Mouse (Mus musculus) CH12.LX (cell line): Measurements from ENCODE around the gene Klhdc9.
A peak's percentile ranks its signal among the peaks of the same experiment; 100 is the strongest.

Experiments
- CTCF ChIP-seq, 2 experiments: IDR thresholded peaks in 1 of 2; conservative IDR thresholded peaks in 1 of 2; 2 replicates each; pipeline ENCODE4 v1.5.1; 2011 to 2012; ENCODE audit warnings: low read depth in 2 of 2, low read length in 2 of 2, improper control_type of control experiment in 1 of 2, inconsistent platforms in 1 of 2, mild to moderate bottlenecking in 1 of 2, moderate library complexity in 1 of 2
- EP300 ChIP-seq: IDR thresholded peaks from 2 replicates; pipeline ENCODE4 v1.6.1; 2011; ENCODE audit warnings: low read length, improper control_type of control experiment
- MEF2A ChIP-seq: IDR thresholded peaks from 2 replicates; pipeline ENCODE4 v1.6.1; 2014; ENCODE audit warnings: low read depth, mild to moderate bottlenecking, inconsistent platforms, low read length, improper control_type of control experiment, borderline replicate concordance
- NRF1 ChIP-seq: IDR thresholded peaks from 2 replicates; pipeline ENCODE4 v1.6.1; 2014; ENCODE audit warnings: low read depth, mild to moderate bottlenecking, inconsistent platforms, low read length, improper control_type of control experiment, moderate library complexity
- POLR2A ChIP-seq: IDR thresholded peaks from 2 replicates; pipeline ENCODE4 v1.6.1; 2011; ENCODE audit warnings: low read depth, mild to moderate bottlenecking, improper control_type of control experiment, low read length
- ZNF384 ChIP-seq: IDR thresholded peaks from 2 replicates; pipeline ENCODE4 v1.6.1; 2012; ENCODE audit warnings: low read depth, low read length, improper control_type of control experiment, inconsistent platforms

GRCm38 (mm10) chr1:171382096-171382620, 21.6 kb upstream of the Klhdc9 start:
- no peak for TF ChIP-seq POLR2A
- peak in 1 of 2 experiments; percentile 52; a peak in 2 of 4 replicates for TF ChIP-seq CTCF (conservative IDR thresholded peaks at IDR 0.05 in 1 of 2, IDR thresholded peaks at IDR 0.05 in 1 of 2; ENCODE audit: low read depth in 2 of 2, low read length in 2 of 2)
- TF ChIP-seq NRF1, result no peak
- TF ChIP-seq MEF2A, result no peak
- peak; percentile 67 for TF ChIP-seq ZNF384
- no peak for TF ChIP-seq EP300
